Mouse (Mus musculus): ENCODE results near the gene Borcs5.

GRCm38 (mm10) chr6:134611896-134612295, 27.4 kb upstream of the Borcs5 start:
- TF ChIP-seq CTCF (IDR thresholded peaks at IDR 0.05; ENCODE audit: low read depth, low read length) (no peak), POLR2A (IDR thresholded peaks at IDR 0.05; ENCODE audit: insufficient read depth, low read length) (no peak)
